Mouse (Mus musculus) left cerebral cortex, adult 2 months (tissue): ENCODE data around the gene Tmem125. TPM values are rescaled to one million over a fixed set of nuclear protein-coding genes. Genes with fewer than 3 reads are reported as not detected.
"Not testable (repeated sequence)": the region's sequence is repeated elsewhere in the genome, so short reads cannot be mapped to it uniquely, and the experiment has no call there.

Source experiments
- DNase-seq, 2 experiments: peaks; one replicate each; pipeline ENCODE4 v3.0.0; 2021 to 2022; ENCODE audit warnings: low spot score in 2 of 2, mixed read lengths in 1 of 2; ENCODE audit errors: extremely low spot score in 1 of 2
- H3K27ac ChIP-seq: fragments of 200-600 bp; 2 replicates; pipeline ENCODE4 v1.8.1; 2022
- H3K4me3 ChIP-seq: fragments of 200-600 bp; 2 replicates; pipeline ENCODE4 v1.8.1; 2022
- CTCF ChIP-seq: fragments of 200-600 bp; IDR thresholded peaks from 2 replicates; pipeline ENCODE4 v1.8.1; 2022; ENCODE audit warnings: antibody characterized with exemption, mild to moderate bottlenecking, moderate library complexity
- intact Hi-C: fragments of 180-260 bp; cut with DNase I; formaldehyde crosslinking; loops from one replicate; pipeline ENCODE4 v1.15.1; 2025
- total RNA-seq, 2 experiments: library from RNA; stranded (reverse); gene quantifications; 2 replicates each; pipeline ENCODE4 v1.2.3; 2021

Tmem125 gene
- total RNA-seq, 2 experiments from 2014 or later: 5.0 to 7.1 TPM

GRCm38 (mm10) chr4:118509050-118509449 lies 34.8 kb downstream of the Tmem125 start:
- no peak for DNase-seq
- H3K27ac ChIP-seq: 0 out of 2 replicates have a peak overlapping the region, but pooled peaks have one; percentile 18

GRCm38 (mm10) chr4:118507171-118507570 lies 36.7 kb downstream of the Tmem125 start:
- intact Hi-C loops, DNase-seq, H3K4me3 ChIP-seq, H3K27ac ChIP-seq: not testable (repeated sequence)

More at GRCm38 (mm10) chr4:118509050-118509449, 34.8 kb downstream of the Tmem125 start:
- intact Hi-C loops: no loop called here
- no peak for TF ChIP-seq CTCF
- H3K4me3 ChIP-seq: no peak overlapping the region

GRCm38 (mm10) chr4:118505551-118505950 lies 38.3 kb downstream of the Tmem125 start:
- Histone ChIP-seq H3K4me3 (no peak overlapping the region), H3K27ac (no peak overlapping the region)
- no peak for DNase-seq
- TF ChIP-seq CTCF: no peak
- intact Hi-C loops: no loop called here

GRCm38 (mm10) chr4:118500792-118501191 lies 43.1 kb downstream of the Tmem125 start:
- no peak for TF ChIP-seq CTCF
- no peak for DNase-seq
- Histone ChIP-seq H3K27ac (peak overlapping the region; percentile 40; the same call in 1 of the 2 replicates), H3K4me3 (no peak overlapping the region)
- intact Hi-C loops: no loop called here

- Histone ChIP-seq H3K4me3 (no peak overlapping the region), H3K27ac (no peak overlapping the region)
- intact Hi-C loops: no loop called here
- peak in 1 of 2 experiments; percentile 22 for DNase-seq
- no peak for TF ChIP-seq CTCF
Observed at GRCm38 (mm10) chr4:118500171-118500724, 43.6 kb downstream of the Tmem125 start.

Other genes with a start within 250 kb of the Tmem125 start
- 10 to 100 TPM; 40.3 to 43.4 TPM for gene Szt2, start 134.8 kb downstream of the Tmem125 start, total RNA-seq
- gene Med8, start 134.7 kb downstream of the Tmem125 start, total RNA-seq: 10 to 100 TPM; 54.2 to 63.5 TPM
- gene Elovl1, start 116.0 kb downstream of the Tmem125 start, total RNA-seq: 10 to 100 TPM; 18.6 to 25.3 TPM
- 1 to 10 TPM in 1 of 2 experiments, under 1 TPM in 1; 0.81 to 1.8 TPM for gene Cdc20, start 106.7 kb downstream of the Tmem125 start, total RNA-seq
- 1 to 10 TPM in 1 of 2 experiments, under 1 TPM in 1; 0.79 to 1.4 TPM for gene Mpl, start 86.5 kb downstream of the Tmem125 start, total RNA-seq
- 1 to 10 TPM; 8.2 to 8.5 TPM for gene Tie1, start 54.0 kb downstream of the Tmem125 start, total RNA-seq
- not detected for gene 2610528J11Rik, start 17.0 kb downstream of the Tmem125 start, total RNA-seq
- under 1 TPM; 0.72 to 0.82 TPM for gene Cfap57, start 76.7 kb upstream of the Tmem125 start, total RNA-seq
- gene Ebna1bp2, start 76.8 kb upstream of the Tmem125 start, total RNA-seq: 10 to 100 TPM; 52.7 to 61.4 TPM
- not detected for gene Olfr62, start 114.9 kb upstream of the Tmem125 start, total RNA-seq
- not detected for gene Olfr1342, start 148.7 kb upstream of the Tmem125 start, total RNA-seq
- not detected for gene Olfr1341, start 159.5 kb upstream of the Tmem125 start, total RNA-seq
- not detected for gene Olfr1340, start 176.1 kb upstream of the Tmem125 start, total RNA-seq
- gene Olfr1339, start 188.1 kb upstream of the Tmem125 start, total RNA-seq: not detected
- not detected for gene Olfr1338, start 214.7 kb upstream of the Tmem125 start, total RNA-seq
- not detected for gene Olfr1337, start 238.5 kb upstream of the Tmem125 start, total RNA-seq